Mouse (Mus musculus): ENCODE data around the gene Olfr141.

The Olfr141 gene

DNA sequence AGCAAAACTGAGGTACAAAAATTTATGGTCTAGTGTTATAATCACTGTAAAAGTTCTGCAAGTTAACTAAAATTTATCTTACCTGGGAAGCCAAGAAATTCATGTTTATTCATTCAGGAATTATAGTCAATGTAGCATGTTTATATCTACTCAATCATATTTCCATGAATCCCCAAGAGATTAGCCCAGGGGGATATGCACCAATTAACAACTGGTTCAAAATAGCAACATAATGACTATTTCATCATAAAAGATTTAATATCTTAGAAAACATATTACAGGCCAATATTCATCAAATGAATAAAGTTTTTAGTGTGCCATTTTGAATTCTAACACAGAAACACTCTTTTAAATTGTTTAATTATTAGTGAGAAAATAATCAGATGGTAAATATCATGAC lies at the start of gene Olfr141:
Olfr141 (minus strand) TSS at position 101 of the 400 bp plus-strand sequence.
- in situ Hi-C loops (cut with MboI, MseI) = no loop called here

DNA sequence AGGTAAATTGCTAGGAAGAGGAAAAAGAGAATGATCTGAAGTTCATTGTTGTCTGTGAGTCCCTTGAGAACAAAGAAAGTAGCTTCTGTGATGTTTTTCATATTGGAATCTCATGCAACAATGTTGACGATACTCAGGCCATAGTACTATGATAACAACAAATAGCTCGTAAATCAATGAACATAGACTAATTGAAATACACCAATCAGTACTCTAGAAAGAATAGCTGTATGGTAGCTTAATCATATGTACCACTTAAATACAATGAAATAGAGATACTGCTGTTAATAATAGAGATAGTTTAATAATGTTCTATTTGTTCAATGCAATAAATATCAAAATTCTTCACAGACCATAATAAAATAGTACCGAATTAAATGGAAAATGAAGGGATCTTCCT lies 41.8 kb upstream of the Olfr141 start, which contains the start of gene Olfr1095:
Olfr1095 (minus strand) TSS at position 101 of the 400 bp plus-strand sequence.
- in situ Hi-C loops (cut with MboI, MseI) = no loop called here

DNA sequence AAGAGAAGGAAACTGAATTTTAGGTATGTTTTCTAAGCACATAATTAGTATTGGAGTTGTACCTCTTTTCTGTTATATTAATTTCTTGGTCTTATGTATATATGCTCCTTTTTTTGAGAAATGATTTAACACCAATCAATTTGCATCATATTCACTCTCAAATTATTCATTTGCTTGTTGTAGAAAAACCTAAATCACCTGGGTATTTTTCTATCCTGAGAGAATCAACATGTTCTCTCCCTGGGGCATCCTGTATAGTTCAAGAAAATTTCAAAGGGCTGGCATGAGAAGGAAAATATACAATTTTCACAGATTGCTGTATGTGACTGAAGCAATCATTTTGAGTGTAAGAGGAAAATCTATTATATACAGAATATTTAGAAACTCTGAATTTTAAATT lies 14.5 kb upstream of the Olfr141 start, which contains the start of gene Olfr1094:
Olfr1094 (plus strand) TSS at position 301 of the 400 bp plus-strand sequence.
- in situ Hi-C loops (cut with MboI, MseI) = no loop called here

DNA sequence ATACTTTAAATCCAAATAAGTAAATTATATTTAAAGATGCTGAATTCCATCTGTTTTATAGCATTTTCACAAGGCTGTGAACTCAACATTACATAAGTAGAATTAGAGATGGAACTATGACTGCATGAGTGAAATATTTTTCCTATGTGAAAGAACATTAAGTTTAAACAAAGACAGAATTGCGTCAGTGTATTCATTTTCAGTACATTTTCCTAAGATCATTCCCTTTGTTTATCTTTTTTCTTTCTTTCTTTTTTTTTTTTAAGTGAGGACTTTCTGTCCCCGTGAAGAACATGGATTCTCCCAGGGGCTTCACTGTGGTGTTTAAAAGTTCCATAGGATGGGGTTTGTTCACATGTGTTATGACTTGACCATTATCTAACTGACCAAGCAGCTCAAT lies 27.6 kb downstream of the Olfr141 start, which contains the start of gene Olfr1093:
Olfr1093 (plus strand) TSS at position 301 of the 400 bp plus-strand sequence.
- in situ Hi-C loops (cut with MboI, MseI) = no loop called here

DNA sequence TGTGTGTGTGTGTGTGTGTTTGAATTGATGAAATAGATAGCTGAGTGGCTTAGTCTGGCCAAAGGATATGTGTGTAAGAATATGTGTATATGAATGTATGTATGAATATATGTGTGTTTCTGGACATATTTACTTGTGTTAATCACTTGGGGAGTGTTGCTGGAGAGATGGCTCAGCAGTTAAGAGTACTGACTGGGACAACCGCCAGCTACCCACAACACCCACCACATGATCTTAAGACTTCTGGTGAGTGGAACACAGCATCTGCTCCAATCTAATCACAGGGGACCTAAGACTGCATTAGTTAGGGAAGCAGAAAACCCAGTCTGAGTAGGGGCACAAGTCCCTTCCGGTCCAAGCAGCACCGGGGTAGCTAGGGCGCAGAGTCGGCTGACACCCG lies 48.8 kb downstream of the Olfr141 start:
- in situ Hi-C loops (cut with MboI, MseI) = no loop called here

DNA sequence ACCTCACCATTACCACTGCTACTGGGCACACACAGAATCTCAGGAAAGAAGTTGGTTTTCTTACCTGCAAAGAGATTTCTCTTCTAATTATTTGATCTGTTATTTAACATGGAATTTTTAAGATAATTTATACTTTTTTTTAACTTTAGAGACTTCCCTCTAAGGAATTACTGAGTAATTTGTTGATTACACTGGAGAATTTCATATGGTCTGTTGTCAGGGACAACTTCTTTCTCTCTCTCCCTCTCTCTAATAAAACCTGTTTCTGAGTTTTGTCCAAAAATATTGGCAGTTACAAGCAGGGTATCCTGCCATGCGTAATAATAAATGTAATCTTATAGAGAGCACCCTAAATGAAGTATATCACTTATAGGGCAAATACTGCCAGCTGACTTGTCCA lies 50.9 kb downstream of the Olfr141 start, which contains the start of gene Olfr1090:
Olfr1090 (minus strand) TSS at position 101 of the 400 bp plus-strand sequence.
- in situ Hi-C loops (cut with MboI, MseI) = no loop called here
